Mouse (Mus musculus): ENCODE data around the gene Pla1a.

- no peak for TF ChIP-seq POLR2A (IDR thresholded peaks at IDR 0.05; ENCODE audit: low read depth, low read length)
- TF ChIP-seq CTCF (conservative IDR thresholded peaks at IDR 0.05; ENCODE audit: insufficient read depth, insufficient read length, low read depth, low read length): no peak
Measured at GRCm38 (mm10) chr16:38373439-38373838, 59.5 kb downstream of the Pla1a start.
